Mouse (Mus musculus) neural tube, embryonic 13.5 days (tissue): ENCODE results near the gene Pik3r1. TPM values are rescaled to one million over a fixed set of nuclear protein-coding genes. Genes with fewer than 3 reads are reported as not detected.

Source experiments
- ATAC-seq: fragments of 200-750 bp; cut with Nextera tagmentation; 2 replicates; pipeline ENCODE4 v1.8.0; 2017; ENCODE audit warnings: low read depth, mild to moderate bottlenecking, moderate TSS enrichment, moderate library complexity
- H3K27ac ChIP-seq: fragments of 300-500 bp; sonication (generic); replicated peaks from 2 replicates; pipeline ENCODE4 v1.5.1; 2015; ENCODE audit warnings: moderate library complexity, mild to moderate bottlenecking, inconsistent platforms
- H3K27me3 ChIP-seq: fragments of 300-500 bp; sonication (generic); 2 replicates; pipeline ENCODE4 v1.6.1; 2015; ENCODE audit warnings: mild to moderate bottlenecking, inconsistent platforms
- H3K36me3 ChIP-seq: fragments of 300-500 bp; sonication (generic); 2 replicates; pipeline ENCODE4 v1.6.1; 2015; ENCODE audit warnings: mild to moderate bottlenecking, inconsistent platforms
- H3K4me1 ChIP-seq: fragments of 300-500 bp; sonication (generic); replicated peaks from 2 replicates; pipeline ENCODE4 v1.6.1; 2015; ENCODE audit warnings: inconsistent platforms
- H3K4me2 ChIP-seq: fragments of 300-500 bp; sonication (generic); 2 replicates; pipeline ENCODE4 v1.6.1; 2015; ENCODE audit warnings: inconsistent platforms, mild to moderate bottlenecking, moderate library complexity
- H3K4me3 ChIP-seq: fragments of 300-500 bp; sonication (generic); 2 replicates; pipeline ENCODE4 v1.5.1; 2015; ENCODE audit warnings: mild to moderate bottlenecking, inconsistent platforms
- H3K9ac ChIP-seq: fragments of 300-500 bp; sonication (generic); 2 replicates; pipeline ENCODE4 v1.6.1; 2015; ENCODE audit warnings: moderate library complexity, mild to moderate bottlenecking, inconsistent platforms
- H3K9me3 ChIP-seq: fragments of 300-500 bp; sonication (generic); 2 replicates; pipeline ENCODE4 v1.6.1; 2016; ENCODE audit warnings: inconsistent platforms
- WGBS: fragments of 180-500 bp; shearing (Covaris S2); methylation state at CpG from one replicate; pipeline ENCODE4 v1.1.7; 2015; 5-methylcytosine and 5-hydroxymethylcytosine counted together
- polyA plus RNA-seq: library from polyadenylated mRNA; unstranded; fragments of >200 nt; fragmentation: Nextera tagmentation; extraction: Ambion mirVana; gene quantifications from 2 replicates; pipeline ENCODE4 v1.2.1, GENCODE M21; 2015

Gene Pik3r1
- polyA plus RNA-seq, 1 experiment from 2014 or later = 47.9 TPM

DNA sequence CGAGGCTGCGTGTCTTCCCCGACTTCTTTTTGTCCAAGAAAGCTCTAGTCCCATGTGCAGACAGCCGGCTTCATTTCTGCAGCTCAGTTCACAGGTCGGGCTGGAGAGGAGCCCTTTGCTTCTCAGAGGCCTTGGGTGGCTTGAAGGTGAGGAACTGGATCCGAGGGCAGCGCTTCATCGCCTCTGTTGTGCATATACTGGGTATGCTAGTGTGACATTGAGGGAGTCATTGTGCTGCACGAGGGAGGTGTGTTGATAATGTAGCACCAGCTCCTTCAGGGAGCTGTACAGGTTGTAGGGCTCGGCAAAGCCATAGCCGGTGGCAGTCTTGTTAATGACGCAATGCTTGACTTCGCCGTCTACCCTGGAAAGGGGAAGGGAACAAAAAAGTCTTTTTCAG, 83.3 kb downstream of the Pik3r1 start:
- H3K4me1 ChIP-seq = no peaks in the 10 kb centered on the region
- H3K36me3 ChIP-seq = peaks cover 76% of the 10 kb centered on the region
- no peak for ATAC-seq
- no peaks in the 10 kb centered on the region for H3K27me3 ChIP-seq
- no peak overlapping the region for H3K27ac ChIP-seq
- H3K9me3 ChIP-seq = no peaks in the 10 kb centered on the region
- 86% methylated on average over 14 of the region's 14 CpGs for WGBS
- no peak overlapping the region for H3K4me2 ChIP-seq
- no peak overlapping the region for H3K9ac ChIP-seq
- no peak overlapping the region for H3K4me3 ChIP-seq

DNA sequence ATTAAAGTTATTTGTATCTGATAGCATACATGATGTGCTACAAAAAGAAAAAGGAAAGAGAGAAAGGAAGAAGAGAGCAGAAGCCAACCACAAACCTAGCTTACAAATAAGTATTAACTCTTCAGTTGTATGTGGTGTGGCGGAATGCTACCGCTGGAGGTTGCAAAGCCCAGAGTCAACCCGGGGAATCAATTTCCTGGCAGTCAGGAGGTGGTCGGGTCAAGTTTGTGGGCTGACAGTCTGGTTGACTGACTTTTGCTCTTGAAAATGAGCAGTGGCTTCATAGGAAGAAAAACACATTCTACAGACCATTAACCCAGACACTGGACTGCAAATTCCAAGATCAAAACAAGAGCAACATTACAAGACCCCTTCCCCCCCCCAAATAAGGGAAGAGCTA, 85.6 kb downstream of the Pik3r1 start:
- Histone ChIP-seq H3K27me3 (no peaks in the 10 kb centered on the region), H3K9ac (no peak overlapping the region), H3K36me3 (peaks cover 57% of the 10 kb centered on the region), H3K9me3 (no peaks in the 10 kb centered on the region), H3K4me1 (no peaks in the 10 kb centered on the region), H3K27ac (no peak overlapping the region), H3K4me3 (no peak overlapping the region), H3K4me2 (no peak overlapping the region)
- ATAC-seq = no peak
- WGBS = 85% methylated on average over 4 of the region's 4 CpGs

DNA sequence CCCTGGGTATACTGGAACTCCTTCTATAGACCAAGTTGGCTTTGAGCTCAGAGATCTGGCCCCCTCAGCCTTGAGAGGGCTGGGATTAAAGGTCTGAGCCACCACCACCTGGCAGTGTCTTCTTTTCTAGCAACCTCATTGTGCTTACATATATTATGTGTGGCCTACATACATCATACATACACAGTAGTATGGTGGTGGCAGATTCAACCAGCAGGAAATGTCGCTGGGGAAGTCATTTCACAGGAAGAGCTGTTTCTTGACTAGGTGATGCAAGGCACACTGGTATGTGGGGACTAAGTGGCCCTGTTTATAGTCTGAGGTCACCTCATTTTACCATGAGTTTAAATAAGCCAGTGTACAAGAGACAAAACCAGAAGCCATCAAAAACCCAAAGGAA, 87.9 kb downstream of the Pik3r1 start:
- H3K9ac ChIP-seq = no peak overlapping the region
- H3K4me1 ChIP-seq = no peaks in the 10 kb centered on the region
- no peak overlapping the region for H3K4me3 ChIP-seq
- 90% methylated on average over 1 of the region's 1 CpGs for WGBS
- peaks cover 34% of the 10 kb centered on the region for H3K36me3 ChIP-seq
- H3K27ac ChIP-seq = no peak overlapping the region
- H3K9me3 ChIP-seq = no peaks in the 10 kb centered on the region
- ATAC-seq = no peak
- no peaks in the 10 kb centered on the region for H3K27me3 ChIP-seq
- H3K4me2 ChIP-seq = no peak overlapping the region

DNA sequence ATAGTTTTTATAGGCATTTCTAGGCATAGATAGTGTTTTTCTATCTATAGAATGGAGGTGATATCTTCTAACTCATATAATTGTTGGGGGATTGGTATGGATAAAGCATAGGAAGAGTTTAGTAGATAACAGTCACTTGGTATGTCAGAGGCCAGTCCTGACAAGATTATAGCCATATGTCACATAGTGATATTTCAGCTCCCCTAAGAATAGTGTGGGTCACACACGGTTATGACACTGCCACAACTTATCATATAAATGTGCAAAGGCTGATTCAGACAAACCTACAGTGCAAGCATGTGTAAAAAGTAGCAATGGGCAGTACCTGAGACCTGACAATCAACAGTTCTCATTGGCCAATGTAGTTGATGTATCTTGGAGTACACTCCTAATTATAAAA, 89.0 kb downstream of the Pik3r1 start:
- Histone ChIP-seq H3K4me2 (no peak overlapping the region), H3K4me1 (no peaks in the 10 kb centered on the region), H3K9ac (no peak overlapping the region), H3K27ac (no peak overlapping the region), H3K36me3 (peaks cover 23% of the 10 kb centered on the region), H3K27me3 (no peaks in the 10 kb centered on the region), H3K9me3 (no peaks in the 10 kb centered on the region), H3K4me3 (no peak overlapping the region)
- WGBS = 86% methylated on average over 1 of the region's 1 CpGs
- ATAC-seq = no peak

DNA sequence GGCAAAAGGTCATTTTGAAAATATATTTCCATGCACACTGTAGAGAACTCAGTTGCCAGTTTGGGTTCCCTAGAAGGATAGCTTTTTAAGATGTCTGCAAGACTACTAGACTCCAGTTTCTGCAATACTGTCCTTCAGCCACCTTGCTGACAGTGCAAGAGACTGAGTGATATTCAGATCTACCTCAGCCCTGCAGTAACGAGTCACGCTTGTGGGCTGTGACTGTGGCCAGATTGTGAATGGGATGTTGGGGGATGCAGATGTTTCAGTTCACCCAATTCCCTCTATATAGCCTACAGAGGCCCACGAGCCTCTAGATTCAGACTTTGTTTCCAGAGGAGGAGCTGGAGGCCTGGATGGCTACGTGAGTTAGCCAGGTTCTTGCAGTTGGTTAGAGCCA, 90.0 kb downstream of the Pik3r1 start:
- H3K27ac ChIP-seq = no peak overlapping the region
- 88% methylated on average over 4 of the region's 4 CpGs for WGBS

DNA sequence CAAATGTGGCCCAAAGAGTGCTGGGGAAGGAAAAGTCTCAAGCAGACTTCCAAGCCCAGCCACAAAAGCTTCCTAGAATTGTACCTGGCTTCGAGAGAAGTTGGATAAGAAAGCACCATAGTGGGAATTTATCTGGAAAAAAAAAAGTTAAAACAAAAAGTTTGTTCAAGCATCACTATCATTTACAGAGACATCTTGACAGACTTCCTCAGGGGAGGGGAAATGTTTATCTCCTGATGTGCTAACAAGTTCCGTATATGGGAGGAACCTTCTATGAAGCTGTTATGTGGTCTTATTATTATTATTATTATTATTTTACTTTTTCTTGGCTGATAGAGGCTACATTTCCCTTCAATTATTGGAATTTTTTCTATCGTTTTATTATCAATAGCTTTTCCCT, 94.1 kb downstream of the Pik3r1 start:
- Histone ChIP-seq H3K9me3 (no peaks in the 10 kb centered on the region), H3K27me3 (no peaks in the 10 kb centered on the region), H3K9ac (no peak overlapping the region), H3K4me1 (no peaks in the 10 kb centered on the region), H3K36me3 (no peaks in the 10 kb centered on the region), H3K4me3 (no peak overlapping the region), H3K27ac (no peak overlapping the region), H3K4me2 (no peak overlapping the region)
- 87% methylated on average over 3 of the region's 3 CpGs for WGBS
- ATAC-seq = no peak

More for the DNA sequence above, 90.0 kb downstream of the Pik3r1 start:
- Histone ChIP-seq H3K9me3 (no peaks in the 10 kb centered on the region), H3K4me2 (no peak overlapping the region), H3K4me1 (no peaks in the 10 kb centered on the region), H3K27me3 (no peaks in the 10 kb centered on the region), H3K4me3 (no peak overlapping the region), H3K36me3 (peaks cover 18% of the 10 kb centered on the region), H3K9ac (no peak overlapping the region)
- no peak for ATAC-seq

DNA sequence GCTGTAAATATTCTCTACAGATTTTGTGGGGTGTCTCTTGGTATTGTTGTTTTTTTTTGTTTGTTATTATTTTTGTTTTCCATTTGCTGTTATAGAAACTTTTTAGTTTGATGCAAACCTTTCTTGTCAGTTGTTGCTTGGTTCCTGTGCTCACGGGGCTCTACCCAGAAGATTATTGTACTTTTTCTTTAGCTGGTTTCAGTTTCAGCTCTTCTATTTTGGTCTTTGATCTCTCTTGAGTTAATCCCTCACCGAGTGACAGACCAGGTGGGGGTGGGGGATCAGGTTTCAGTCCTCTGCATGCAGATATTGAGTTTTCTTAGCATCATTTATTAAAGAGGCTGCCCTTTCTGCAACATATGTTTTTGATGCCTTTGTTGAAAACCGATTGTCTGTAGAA, 99.2 kb downstream of the Pik3r1 start:
- H3K36me3 ChIP-seq = no peaks in the 10 kb centered on the region
- H3K4me2 ChIP-seq = no peak overlapping the region
- H3K27me3 ChIP-seq = no peaks in the 10 kb centered on the region
- WGBS = 64% methylated on average over 3 of the region's 3 CpGs
- ATAC-seq = no peak
- H3K4me1 ChIP-seq = no peaks in the 10 kb centered on the region
- no peak overlapping the region for H3K27ac ChIP-seq
- peaks cover 6% of the 10 kb centered on the region; the same call in 1 of the 2 replicates for H3K9me3 ChIP-seq
- H3K9ac ChIP-seq = no peak overlapping the region
- no peak overlapping the region for H3K4me3 ChIP-seq

DNA sequence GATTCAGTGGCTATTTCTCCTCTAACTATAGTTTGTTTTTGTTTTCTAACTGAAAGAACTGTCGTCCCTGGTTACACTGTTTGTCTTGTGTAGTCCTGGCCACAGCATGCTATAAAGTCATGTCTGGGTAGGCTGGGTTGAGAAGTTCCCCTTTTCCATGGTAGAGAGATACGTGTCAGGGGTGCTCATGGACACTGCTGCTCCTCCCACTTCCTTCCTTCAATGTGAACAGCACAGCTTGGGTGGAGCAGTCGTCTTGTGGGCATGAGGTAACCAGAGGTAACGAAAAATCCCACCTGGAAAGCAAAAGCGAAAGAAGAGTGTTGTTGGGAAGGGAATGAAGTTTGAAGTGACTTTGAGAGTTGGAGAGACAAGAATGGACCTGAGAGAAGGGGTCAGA, 104.0 kb downstream of the Pik3r1 start:
- Histone ChIP-seq H3K4me2 (no peak overlapping the region), H3K4me3 (no peak overlapping the region), H3K36me3 (no peaks in the 10 kb centered on the region), H3K9ac (no peak overlapping the region), H3K27me3 (no peaks in the 10 kb centered on the region), H3K4me1 (no peaks in the 10 kb centered on the region), H3K27ac (no peak overlapping the region), H3K9me3 (peaks cover 6% of the 10 kb centered on the region; the same call in 1 of the 2 replicates)
- ATAC-seq = no peak
- WGBS = 85% methylated on average over 5 of the region's 5 CpGs

DNA sequence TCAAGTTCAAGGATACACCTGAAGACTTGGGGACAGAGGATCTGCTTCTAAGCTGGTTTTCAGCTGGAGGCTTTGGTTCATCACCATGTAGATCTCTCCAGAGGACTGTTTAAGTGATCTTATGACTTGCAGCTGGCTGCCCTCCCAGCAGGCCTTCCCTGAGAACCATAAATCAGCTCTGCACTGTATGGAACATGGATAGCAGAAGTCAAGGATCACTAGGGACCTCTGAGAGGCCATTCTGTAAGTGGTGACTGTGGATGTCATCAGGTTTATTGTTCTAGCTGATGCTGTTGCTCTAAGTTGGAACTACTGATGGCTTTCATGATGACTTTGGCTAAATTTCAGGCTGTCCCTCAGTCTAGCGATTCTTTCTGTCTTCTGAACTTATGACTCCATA, 105.1 kb downstream of the Pik3r1 start:
- ATAC-seq = no peak
- WGBS = 86% methylated on average over 1 of the region's 1 CpGs
- no peaks in the 10 kb centered on the region for H3K4me1 ChIP-seq

DNA sequence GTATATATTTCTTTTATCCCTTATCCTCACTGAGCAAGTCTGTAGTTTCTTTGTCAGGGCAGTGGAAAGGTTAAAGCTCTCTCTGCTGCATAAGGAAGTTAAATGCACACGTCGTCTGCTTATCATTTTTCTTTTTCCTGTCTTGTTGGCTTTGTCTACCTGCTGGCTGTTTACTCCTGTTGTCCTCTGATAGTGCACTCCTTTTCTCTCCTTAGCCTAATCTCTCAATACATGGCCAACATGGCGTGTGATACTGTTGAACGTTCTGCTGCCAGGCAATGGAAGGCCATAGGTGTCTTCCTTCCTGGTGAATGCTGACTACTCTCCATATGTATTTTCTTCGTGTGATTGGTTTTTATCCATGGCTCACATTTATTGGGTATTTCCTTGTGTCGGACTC, 106.5 kb downstream of the Pik3r1 start:
- Histone ChIP-seq H3K9me3 (no peaks in the 10 kb centered on the region), H3K9ac (no peak overlapping the region), H3K4me3 (no peak overlapping the region), H3K36me3 (no peaks in the 10 kb centered on the region), H3K27me3 (no peaks in the 10 kb centered on the region), H3K4me1 (no peaks in the 10 kb centered on the region), H3K27ac (no peak overlapping the region), H3K4me2 (no peak overlapping the region)
- ATAC-seq = no peak
- WGBS = 90% methylated on average over 6 of the region's 6 CpGs

More for the DNA sequence above, 105.1 kb downstream of the Pik3r1 start:
- Histone ChIP-seq H3K9ac (no peak overlapping the region), H3K27me3 (no peaks in the 10 kb centered on the region), H3K27ac (no peak overlapping the region), H3K4me2 (no peak overlapping the region), H3K4me3 (no peak overlapping the region), H3K9me3 (peaks cover 1% of the 10 kb centered on the region; the same call in 1 of the 2 replicates), H3K36me3 (no peaks in the 10 kb centered on the region)

DNA sequence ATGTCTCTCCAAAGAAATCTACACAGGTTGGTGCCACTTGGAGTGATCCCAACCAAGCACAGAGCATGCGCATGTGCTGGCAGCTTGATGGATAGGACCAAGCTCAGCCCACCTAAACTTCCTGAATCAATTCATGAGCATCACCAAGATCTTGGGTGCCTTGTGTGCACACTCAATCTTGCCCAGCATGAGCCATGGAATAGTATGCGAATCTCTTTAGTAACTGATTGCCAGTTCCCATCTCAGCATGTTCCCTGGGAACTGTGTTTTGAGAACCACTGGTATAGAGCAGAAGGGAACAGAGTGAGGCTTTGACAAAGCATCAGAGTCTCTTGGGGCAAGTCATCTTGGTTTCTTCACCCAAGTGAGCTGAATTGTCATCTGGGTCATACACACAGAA, 107.8 kb downstream of the Pik3r1 start:
- Histone ChIP-seq H3K4me2 (no peak overlapping the region), H3K27me3 (no peaks in the 10 kb centered on the region), H3K36me3 (no peaks in the 10 kb centered on the region), H3K4me3 (no peak overlapping the region), H3K9ac (no peak overlapping the region), H3K27ac (no peak overlapping the region), H3K4me1 (no peaks in the 10 kb centered on the region), H3K9me3 (no peaks in the 10 kb centered on the region)
- 92% methylated on average over 2 of the region's 2 CpGs for WGBS
- no peak for ATAC-seq

DNA sequence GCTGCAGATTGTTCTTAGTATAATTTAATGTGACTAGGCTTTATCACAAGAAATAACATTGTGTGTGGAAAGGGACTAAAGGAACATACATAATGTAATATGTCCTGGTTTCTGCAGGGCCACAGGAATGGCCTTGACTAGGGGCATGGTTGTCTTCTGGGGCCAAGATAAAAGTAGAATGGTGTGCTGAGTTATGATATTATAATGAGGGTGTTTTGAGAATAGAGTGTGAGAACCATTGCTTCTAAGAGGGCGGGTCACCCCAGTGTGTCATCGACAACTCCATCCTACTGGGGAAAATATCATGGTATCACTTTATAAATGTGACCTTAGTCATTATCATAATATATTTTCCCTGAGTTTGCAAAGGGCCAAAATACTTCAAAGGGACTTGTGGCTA, 115.9 kb downstream of the Pik3r1 start:
- Histone ChIP-seq H3K27ac (no peak overlapping the region), H3K27me3 (no peaks in the 10 kb centered on the region), H3K4me1 (no peaks in the 10 kb centered on the region), H3K9me3 (no peaks in the 10 kb centered on the region), H3K9ac (no peak overlapping the region), H3K36me3 (no peaks in the 10 kb centered on the region), H3K4me2 (no peak overlapping the region), H3K4me3 (no peak overlapping the region)
- 83% methylated on average over 2 of the region's 2 CpGs for WGBS
- no peak for ATAC-seq

DNA sequence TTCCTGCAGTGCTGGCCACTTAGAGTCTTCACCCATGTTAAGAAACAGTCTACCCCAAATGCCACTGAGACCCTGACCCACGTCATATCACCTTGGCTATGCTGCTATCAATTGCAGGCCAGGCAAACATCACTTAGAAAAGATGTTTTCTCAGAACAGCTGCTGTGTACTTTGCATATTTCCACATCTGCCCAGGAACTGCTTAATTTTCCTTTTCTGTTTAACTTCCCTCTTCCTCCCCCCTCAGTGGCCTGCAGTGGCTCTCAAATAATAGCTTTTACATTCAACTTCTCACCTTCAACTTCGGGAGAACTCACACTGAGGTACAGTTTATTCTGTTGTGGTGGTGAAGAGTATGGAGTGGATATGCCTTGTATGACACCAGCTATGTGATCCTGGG, 126.4 kb downstream of the Pik3r1 start:
- no peak overlapping the region for H3K9ac ChIP-seq
- no peak overlapping the region for H3K27ac ChIP-seq
- H3K4me1 ChIP-seq = no peaks in the 10 kb centered on the region
- no peak overlapping the region for H3K4me2 ChIP-seq
- no peak overlapping the region for H3K4me3 ChIP-seq
- H3K36me3 ChIP-seq = no peaks in the 10 kb centered on the region
- ATAC-seq = no peak
- no peaks in the 10 kb centered on the region for H3K27me3 ChIP-seq
- 82% methylated on average over 2 of the region's 2 CpGs for WGBS
- 0 out of 2 replicates have a peak, but pooled peaks cover 4% of the 10 kb centered on the region for H3K9me3 ChIP-seq
